Mouse (Mus musculus) ES-Bruce4 (cell line): ENCODE data around the gene Fbxo36.

Experiments
- CTCF ChIP-seq: IDR thresholded peaks from one replicate; pipeline ENCODE4 v1.8.1; 2011; ENCODE audit warnings: low read depth, low read length
- POLR2A ChIP-seq: IDR thresholded peaks from one replicate; pipeline ENCODE4 v1.8.1; 2011; ENCODE audit warnings: low read length; ENCODE audit not compliant: insufficient read depth

DNA sequence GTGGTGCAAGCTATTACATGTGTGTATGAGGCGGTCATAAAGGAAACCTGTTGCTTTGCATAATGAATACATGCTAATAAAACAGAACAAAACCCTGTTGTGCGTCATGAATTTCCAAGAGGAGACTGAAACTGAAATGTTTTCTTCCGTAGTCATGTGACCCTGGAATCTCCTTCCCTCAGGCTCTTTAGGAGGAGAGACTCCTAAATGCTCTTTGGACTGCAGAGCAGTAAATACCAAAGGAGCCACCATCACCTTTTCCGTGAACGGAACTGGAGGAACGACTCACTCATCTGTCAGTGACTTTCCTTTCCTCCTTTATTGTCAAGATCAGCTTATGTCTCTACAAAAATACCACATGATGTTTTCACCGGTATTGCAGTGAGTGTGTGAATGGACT is 8.1 kb downstream of the Fbxo36 start:
- TF ChIP-seq CTCF (no peak), POLR2A (no peak)
